ENCODE assay signal across 10 mouse cellular contexts in the genomic region with DNA sequence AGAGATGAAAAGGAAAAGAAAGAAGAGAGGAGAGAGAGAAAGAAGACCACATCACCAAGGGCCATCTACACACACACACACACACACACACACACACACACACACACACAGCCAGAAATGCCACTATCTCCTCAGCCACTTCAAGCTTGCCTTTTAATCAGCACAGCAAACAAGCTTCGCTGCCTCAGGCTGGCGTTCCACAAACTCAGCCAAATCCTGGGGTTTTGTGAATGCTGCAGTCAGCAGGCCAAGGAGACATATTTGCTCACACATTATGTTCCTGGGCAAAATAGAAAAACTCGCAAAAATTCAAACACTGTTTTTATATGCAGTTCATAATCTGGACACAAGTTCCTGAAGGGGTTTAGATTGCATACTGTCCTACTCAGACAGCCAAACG.
A peak's percentile ranks its signal among the peaks of the same experiment; 100 is the strongest.
DNase-seq lines count a peak whose midpoint lies in the region; ATAC-seq lines count a peak whose summit lies in the region.
"Had no signal": no experiment of that assay in that cellular context is flagged by ENCODE, and none has a peak within 500 bp of the region (broad histone marks: within the 10 kb centered on the region; RNA-seq: fewer than 3 reads in every experiment).

No protein-coding gene starts in this region.

- H3K27me3 ChIP-seq in hindbrain, embryonic 16.5 days (replicated peaks; ENCODE audit: control insufficient read depth, insufficient read depth, low read length): no peaks in the 10 kb centered on the region
- no peaks in the 10 kb centered on the region for H3K27me3 ChIP-seq in hindbrain, embryonic 13.5 days
- H3K27me3 ChIP-seq in midbrain, embryonic 15.5 days (replicated peaks): no peaks in the 10 kb centered on the region
- H3K27me3 ChIP-seq in intestine, embryonic 16.5 days (replicated peaks; ENCODE audit: control insufficient read depth, insufficient read depth, low read length): no peaks in the 10 kb centered on the region
- H3K27me3 ChIP-seq: Patski had no signal

- no peak overlapping the region for H3K4me3 ChIP-seq in hindbrain, embryonic 16.5 days (ENCODE audit: low read length)
- no peak overlapping the region for H3K4me3 ChIP-seq in hindbrain, embryonic 13.5 days
- no peak overlapping the region for H3K4me3 ChIP-seq in midbrain, embryonic 15.5 days
- H3K4me3 ChIP-seq in intestine, embryonic 16.5 days (ENCODE audit: low read length): no peak overlapping the region

- H3K4me2 ChIP-seq in hindbrain, embryonic 16.5 days (ENCODE audit: low read length): no peak overlapping the region
- no peak overlapping the region for H3K4me2 ChIP-seq in hindbrain, embryonic 13.5 days
- H3K4me2 ChIP-seq in midbrain, embryonic 15.5 days: no peak overlapping the region
- H3K4me2 ChIP-seq in intestine, embryonic 16.5 days (ENCODE audit: low read depth, low read length): no peak overlapping the region

- no peak overlapping the region for H3K9ac ChIP-seq in hindbrain, embryonic 16.5 days (ENCODE audit: low read depth, low read length)
- no peak overlapping the region for H3K9ac ChIP-seq in hindbrain, embryonic 13.5 days
- no peak overlapping the region for H3K9ac ChIP-seq in midbrain, embryonic 15.5 days
- H3K9ac ChIP-seq in intestine, embryonic 16.5 days (ENCODE audit: low read depth, low read length): no peak overlapping the region

- 0 out of 2 replicates have a peak, but pooled peaks have one; percentile 18 for ATAC-seq in hindbrain, embryonic 16.5 days
- ATAC-seq in hindbrain, embryonic 13.5 days (ENCODE audit: low FRiP score): no peak
- peak; percentile 25; the same call in 1 of the 2 replicates for ATAC-seq in midbrain, embryonic 15.5 days (replicated peaks)
- ATAC-seq in intestine, embryonic 16.5 days: no peak
- ATAC-seq: Patski had no signal

- whole genome bisulfite sequencing in hindbrain, embryonic 16.5 days: 60% methylated on average over 4 of the region's 4 CpGs
- WGBS in hindbrain, embryonic 13.5 days: 75% methylated on average over 4 of the region's 4 CpGs
- 63% methylated on average over 4 of the region's 4 CpGs for WGBS in midbrain, embryonic 15.5 days
- 62% methylated on average over 4 of the region's 4 CpGs for WGBS in intestine, embryonic 16.5 days

- peak overlapping the region; percentile 23; the same call in 1 of the 2 replicates for H3K27ac ChIP-seq in hindbrain, embryonic 16.5 days (ENCODE audit: low read depth, low read length)
- H3K27ac ChIP-seq in hindbrain, embryonic 13.5 days: no peak overlapping the region
- no peak overlapping the region for H3K27ac ChIP-seq in midbrain, embryonic 15.5 days
- no peak overlapping the region for H3K27ac ChIP-seq in intestine, embryonic 16.5 days (ENCODE audit: low read length)

- peak; percentile 27 for DNase-seq in adrenal gland, postnatal 14 days
- DNase-seq in adrenal gland, adult 18-20 months (ENCODE audit: low spot score in 2 of 2): no peak
- peak; percentile 18 for DNase-seq in retina, postnatal 1 day
- no peak for DNase-seq in retina, embryonic 14.5 days (ENCODE audit: low spot score)
- DNase-seq: gastrocnemius, postnatal 25 days had no signal

- H3K9me3 ChIP-seq in hindbrain, embryonic 16.5 days (ENCODE audit: control insufficient read depth, low read length): no peaks in the 10 kb centered on the region
- H3K9me3 ChIP-seq in hindbrain, embryonic 13.5 days: no peaks in the 10 kb centered on the region
- H3K9me3 ChIP-seq in midbrain, embryonic 15.5 days: no peaks in the 10 kb centered on the region
- no peaks in the 10 kb centered on the region for H3K9me3 ChIP-seq in intestine, embryonic 16.5 days (ENCODE audit: control insufficient read depth, low read length)

- peaks cover 24% of the 10 kb centered on the region for H3K4me1 ChIP-seq in hindbrain, embryonic 16.5 days (ENCODE audit: control insufficient read depth, insufficient read depth, low read depth, low read length)
- H3K4me1 ChIP-seq in hindbrain, embryonic 13.5 days (replicated peaks): peaks cover 46% of the 10 kb centered on the region
- H3K4me1 ChIP-seq in midbrain, embryonic 15.5 days: peaks cover 37% of the 10 kb centered on the region
- H3K4me1 ChIP-seq in intestine, embryonic 16.5 days (ENCODE audit: control insufficient read depth, insufficient read depth, low read length): peaks cover 6% of the 10 kb centered on the region

- no peaks in the 10 kb centered on the region for H3K36me3 ChIP-seq in hindbrain, embryonic 16.5 days (ENCODE audit: control insufficient read depth, insufficient read depth, low read length)
- no peaks in the 10 kb centered on the region for H3K36me3 ChIP-seq in hindbrain, embryonic 13.5 days
- H3K36me3 ChIP-seq in midbrain, embryonic 15.5 days (replicated peaks): no peaks in the 10 kb centered on the region
- H3K36me3 ChIP-seq in intestine, embryonic 16.5 days (ENCODE audit: control insufficient read depth, insufficient read depth, low read length): no peaks in the 10 kb centered on the region

Comparison
In these comparisons a context has a peak if more than half of its experiments do, and no peak if none do; other contexts are left out.
1. DNase-seq: peak in adrenal gland, postnatal 14 days (single experiment) and retina, postnatal 1 day (single experiment); none in adrenal gland, adult 18-20 months (0 of 2) and retina, embryonic 14.5 days (single experiment).
2. ATAC-seq: peak in hindbrain, embryonic 16.5 days (single experiment) and midbrain, embryonic 15.5 days (single experiment); none in hindbrain, embryonic 13.5 days (single experiment) and intestine, embryonic 16.5 days (single experiment).